Mouse (Mus musculus): Measurements from ENCODE around the gene Gm19402. TPM values are rescaled to one million over a fixed set of nuclear protein-coding genes. Genes with fewer than 3 reads are reported as not detected.
"Not testable (repeated sequence)": the region's sequence is repeated elsewhere in the genome, so short reads cannot be mapped to it uniquely, and the experiment has no call there.

Gene Gm19402
- not detected in 2 replicates for polyA plus RNA-seq (2015; fragmentation: Nextera tagmentation; extraction: Ambion mirVana)

DNA sequence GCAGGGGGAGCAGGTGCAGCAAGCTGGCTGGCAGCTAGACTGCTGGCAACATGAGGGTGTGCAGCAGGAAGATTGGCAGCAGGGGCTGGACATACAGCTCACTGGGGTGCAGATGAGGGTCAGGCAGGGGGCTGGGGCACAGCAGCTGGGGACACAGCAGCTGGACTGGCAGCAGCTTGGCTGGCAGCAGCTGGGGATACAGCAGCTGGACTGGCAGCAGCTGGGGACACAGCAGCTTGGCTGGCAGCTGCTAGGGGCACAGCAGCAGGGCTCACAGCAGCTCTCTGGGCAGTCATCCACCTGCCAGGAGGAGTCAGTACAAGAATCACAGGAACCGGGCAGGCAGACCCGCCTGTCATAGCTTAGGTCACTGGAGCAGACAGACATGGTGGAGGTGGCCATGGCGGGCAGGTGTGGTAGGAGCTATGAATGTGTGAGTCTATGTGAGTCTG is at the start of gene Gm19402:
Gm19402 (minus strand) TSS at position 402 of the 452 bp plus-strand sequence.
- H3K4me2 ChIP-seq (ENCODE audit: low read length); H3K27ac ChIP-seq (ENCODE audit: low read length); H3K9ac ChIP-seq (replicated peaks; ENCODE audit: low read depth, low read length); H3K4me1 ChIP-seq (replicated peaks; ENCODE audit: control insufficient read depth, insufficient read depth, low read length); H3K9me3 ChIP-seq (ENCODE audit: control insufficient read depth, low read length); ATAC-seq; H3K36me3 ChIP-seq (ENCODE audit: control insufficient read depth, insufficient read depth); H3K4me3 ChIP-seq (replicated peaks; ENCODE audit: low read length): not testable (repeated sequence)
- 59% methylated on average over 3 of the region's 3 CpGs for WGBS
- H3K27me3 ChIP-seq (replicated peaks; ENCODE audit: control insufficient read depth, insufficient read depth, low read length): peaks cover 19% of the 10 kb centered on the region

DNA sequence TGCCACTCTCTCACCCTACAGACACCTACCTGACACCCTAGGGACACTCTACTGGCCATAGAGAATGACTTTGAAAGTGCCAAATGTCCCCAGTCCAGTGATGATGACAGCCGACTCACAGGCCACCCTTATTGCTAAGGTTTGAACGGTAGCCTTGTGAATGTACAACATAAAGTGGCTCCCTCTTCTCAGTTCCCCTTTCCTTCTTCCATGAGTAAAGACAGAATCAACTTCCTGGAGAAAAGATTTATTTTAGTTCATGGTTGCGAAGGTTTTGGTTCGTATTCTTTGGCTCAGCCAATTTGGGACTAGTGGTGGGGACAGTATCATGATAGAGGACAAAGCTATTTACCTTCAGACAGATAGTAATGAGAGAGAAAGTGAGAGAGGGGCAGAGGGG is 48.4 kb upstream of the Gm19402 start:
- no peaks in the 10 kb centered on the region for H3K36me3 ChIP-seq (ENCODE audit: control insufficient read depth, insufficient read depth)
- H3K4me2 ChIP-seq (ENCODE audit: low read length): no peak overlapping the region
- H3K4me1 ChIP-seq (replicated peaks; ENCODE audit: control insufficient read depth, insufficient read depth, low read length): no peaks in the 10 kb centered on the region
- ATAC-seq: no peak
- 91% methylated on average over 4 of the region's 4 CpGs for WGBS
- H3K27ac ChIP-seq (ENCODE audit: low read length): no peak overlapping the region
- no peaks in the 10 kb centered on the region for H3K27me3 ChIP-seq (replicated peaks; ENCODE audit: control insufficient read depth, insufficient read depth, low read length)
- H3K9me3 ChIP-seq (ENCODE audit: control insufficient read depth, low read length): no peaks in the 10 kb centered on the region; the same call in 1 of the 2 replicates
- no peak overlapping the region for H3K4me3 ChIP-seq (replicated peaks; ENCODE audit: low read length)
- H3K9ac ChIP-seq (replicated peaks; ENCODE audit: low read depth, low read length): no peak overlapping the region

DNA sequence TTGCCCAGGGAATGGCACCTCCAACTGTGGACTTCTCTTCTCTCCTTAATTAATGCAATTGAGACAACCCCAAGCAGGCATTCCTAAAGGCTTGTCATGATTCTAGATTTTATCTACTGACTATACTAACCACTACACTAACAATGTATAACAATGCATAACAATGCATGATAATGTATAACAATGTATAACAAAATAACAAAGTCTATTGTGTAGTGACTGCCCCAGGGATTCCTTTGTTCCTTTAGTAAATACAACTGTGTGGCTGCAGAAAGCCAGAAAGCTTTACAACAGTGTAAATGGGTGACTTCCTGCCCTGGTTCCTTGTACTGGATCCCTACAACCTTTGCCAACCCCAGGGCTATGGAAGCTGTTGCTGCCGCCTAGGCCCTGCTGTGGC is 45.4 kb upstream of the Gm19402 start:
- no peak for ATAC-seq
- no peak overlapping the region for H3K9ac ChIP-seq (replicated peaks; ENCODE audit: low read depth, low read length)
- H3K4me3 ChIP-seq (replicated peaks; ENCODE audit: low read length): no peak overlapping the region
- no peak overlapping the region for H3K27ac ChIP-seq (ENCODE audit: low read length)
- no peaks in the 10 kb centered on the region for H3K36me3 ChIP-seq (ENCODE audit: control insufficient read depth, insufficient read depth)
- no peaks in the 10 kb centered on the region for H3K4me1 ChIP-seq (replicated peaks; ENCODE audit: control insufficient read depth, insufficient read depth, low read length)
- H3K9me3 ChIP-seq (ENCODE audit: control insufficient read depth, low read length): no peaks in the 10 kb centered on the region; the same call in 1 of the 2 replicates
- H3K27me3 ChIP-seq (replicated peaks; ENCODE audit: control insufficient read depth, insufficient read depth, low read length): no peaks in the 10 kb centered on the region
- H3K4me2 ChIP-seq (ENCODE audit: low read length): no peak overlapping the region
- WGBS: 89% methylated on average over 1 of the region's 1 CpGs

DNA sequence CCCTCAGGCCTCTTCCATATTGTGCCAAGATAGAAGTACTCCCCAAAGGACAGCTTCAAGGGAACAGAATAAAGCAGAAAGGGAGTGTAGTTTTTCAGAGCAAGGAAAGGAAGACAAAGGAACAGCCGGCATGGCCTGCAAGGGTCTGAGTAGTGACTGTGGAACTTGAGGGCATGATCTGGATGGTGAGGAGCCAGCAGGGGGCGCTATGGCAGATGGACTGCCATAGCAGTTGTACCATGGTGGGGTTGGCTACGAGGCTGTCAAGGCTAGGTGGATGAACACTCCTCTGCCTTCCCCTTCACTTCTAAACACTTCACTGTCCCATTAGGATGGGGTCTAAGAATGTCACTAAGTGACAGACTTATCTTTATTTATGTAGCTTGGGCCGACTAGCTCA is 38.7 kb upstream of the Gm19402 start:
- no peaks in the 10 kb centered on the region for H3K4me1 ChIP-seq (replicated peaks; ENCODE audit: control insufficient read depth, insufficient read depth, low read length)
- no peak overlapping the region for H3K9ac ChIP-seq (replicated peaks; ENCODE audit: low read depth, low read length)
- no peak overlapping the region for H3K4me3 ChIP-seq (replicated peaks; ENCODE audit: low read length)
- H3K4me2 ChIP-seq (ENCODE audit: low read length): no peak overlapping the region
- no peak overlapping the region for H3K27ac ChIP-seq (ENCODE audit: low read length)
- no peaks in the 10 kb centered on the region for H3K9me3 ChIP-seq (ENCODE audit: control insufficient read depth, low read length)
- no peak for ATAC-seq
- no peaks in the 10 kb centered on the region for H3K27me3 ChIP-seq (replicated peaks; ENCODE audit: control insufficient read depth, insufficient read depth, low read length)
- H3K36me3 ChIP-seq (ENCODE audit: control insufficient read depth, insufficient read depth): no peaks in the 10 kb centered on the region
- 51% methylated on average over 4 of the region's 4 CpGs for WGBS

DNA sequence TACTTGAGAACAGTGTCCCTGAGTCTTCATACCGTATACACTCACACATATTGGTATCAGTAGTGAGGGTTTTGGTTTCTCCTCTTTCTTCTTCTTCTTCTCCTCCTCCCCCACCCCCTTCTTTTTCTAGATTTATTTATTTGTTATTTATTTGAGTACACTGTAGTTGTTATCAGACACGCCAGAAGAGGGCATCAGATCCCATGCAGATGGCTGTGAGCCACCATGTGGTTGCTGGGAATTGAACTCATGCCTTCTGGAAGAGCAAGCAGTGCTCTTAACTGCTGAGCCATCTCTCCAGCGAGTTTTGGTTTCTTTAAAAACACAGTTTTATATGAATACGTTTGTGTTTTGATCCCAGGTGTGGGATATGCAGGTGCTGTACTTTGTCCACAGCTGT is 37.7 kb upstream of the Gm19402 start:
- Histone ChIP-seq H3K9ac (replicated peaks; ENCODE audit: low read depth, low read length) (no peak overlapping the region), H3K36me3 (ENCODE audit: control insufficient read depth, insufficient read depth) (no peaks in the 10 kb centered on the region), H3K4me2 (ENCODE audit: low read length) (no peak overlapping the region), H3K9me3 (ENCODE audit: control insufficient read depth, low read length) (no peaks in the 10 kb centered on the region), H3K4me1 (replicated peaks; ENCODE audit: control insufficient read depth, insufficient read depth, low read length) (no peaks in the 10 kb centered on the region), H3K4me3 (replicated peaks; ENCODE audit: low read length) (no peak overlapping the region), H3K27ac (ENCODE audit: low read length) (no peak overlapping the region), H3K27me3 (replicated peaks; ENCODE audit: control insufficient read depth, insufficient read depth, low read length) (no peaks in the 10 kb centered on the region)
- 61% methylated on average over 4 of the region's 4 CpGs for WGBS
- ATAC-seq: no peak

DNA sequence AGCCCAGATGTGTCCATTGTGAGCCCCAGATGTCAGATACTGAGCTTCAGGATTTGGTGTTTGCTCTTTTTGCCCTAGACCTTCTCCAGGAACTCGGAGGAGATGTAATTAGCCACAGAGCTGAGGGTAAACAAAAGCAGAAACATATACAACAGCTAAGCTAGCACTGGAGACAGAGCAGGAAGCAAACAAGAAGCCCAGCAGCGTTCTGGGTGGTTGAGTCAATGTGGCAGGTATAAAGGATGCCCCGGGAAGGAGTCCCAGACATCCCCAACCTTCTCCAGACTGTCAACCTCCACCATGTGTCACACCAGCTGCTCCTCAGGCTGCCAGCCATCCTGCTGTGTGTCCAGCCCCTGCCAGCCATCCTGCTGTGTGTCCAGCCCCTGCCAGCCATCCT is 35.6 kb upstream of the Gm19402 start, which contains the start of gene Gm10100:
Gm10100 (plus strand) TSS at position 301 of the 400 bp plus-strand sequence.
- no peaks in the 10 kb centered on the region for H3K9me3 ChIP-seq (ENCODE audit: control insufficient read depth, low read length)
- no peak for ATAC-seq
- no peaks in the 10 kb centered on the region for H3K27me3 ChIP-seq (replicated peaks; ENCODE audit: control insufficient read depth, insufficient read depth, low read length)
- H3K9ac ChIP-seq (replicated peaks; ENCODE audit: low read depth, low read length): no peak within 1 kb of the TSS
- H3K36me3 ChIP-seq (ENCODE audit: control insufficient read depth, insufficient read depth): no peaks in the 10 kb centered on the region
- H3K4me3 ChIP-seq (replicated peaks; ENCODE audit: low read length): no peak within 1 kb of the TSS
- H3K4me1 ChIP-seq (replicated peaks; ENCODE audit: control insufficient read depth, insufficient read depth, low read length): no peaks in the 10 kb centered on the region
- 28% methylated on average over 3 of the region's 3 CpGs for whole genome bisulfite sequencing
- H3K27ac ChIP-seq (ENCODE audit: low read length): no peak within 1 kb of the TSS
- H3K4me2 ChIP-seq (ENCODE audit: low read length): no peak within 1 kb of the TSS

DNA sequence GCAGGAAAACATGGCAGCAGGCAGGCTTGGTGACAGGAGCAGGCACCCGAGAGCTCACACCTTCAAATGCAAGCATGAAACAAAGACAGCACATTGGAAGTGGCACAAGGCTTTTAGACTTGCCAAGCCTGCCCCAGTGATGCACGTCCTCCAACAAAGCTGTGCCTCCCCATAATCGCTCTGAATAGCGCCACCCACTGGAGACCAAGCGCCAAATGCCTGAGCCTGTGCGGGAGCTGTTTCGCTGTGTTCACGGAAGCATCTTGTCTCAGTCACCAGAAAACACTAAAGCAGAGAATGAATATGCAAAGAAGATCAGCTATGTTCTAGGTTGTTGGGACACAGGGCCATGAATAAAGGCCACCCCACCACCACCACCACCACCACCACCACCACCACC is 34.3 kb upstream of the Gm19402 start:
- Histone ChIP-seq H3K27me3 (replicated peaks; ENCODE audit: control insufficient read depth, insufficient read depth, low read length) (no peaks in the 10 kb centered on the region), H3K9ac (replicated peaks; ENCODE audit: low read depth, low read length) (no peak overlapping the region), H3K9me3 (ENCODE audit: control insufficient read depth, low read length) (no peaks in the 10 kb centered on the region), H3K36me3 (ENCODE audit: control insufficient read depth, insufficient read depth) (no peaks in the 10 kb centered on the region), H3K4me2 (ENCODE audit: low read length) (no peak overlapping the region), H3K4me1 (replicated peaks; ENCODE audit: control insufficient read depth, insufficient read depth, low read length) (no peaks in the 10 kb centered on the region), H3K27ac (ENCODE audit: low read length) (no peak overlapping the region), H3K4me3 (replicated peaks; ENCODE audit: low read length) (no peak overlapping the region)
- WGBS: 70% methylated on average over 8 of the region's 8 CpGs
- ATAC-seq: no peak

DNA sequence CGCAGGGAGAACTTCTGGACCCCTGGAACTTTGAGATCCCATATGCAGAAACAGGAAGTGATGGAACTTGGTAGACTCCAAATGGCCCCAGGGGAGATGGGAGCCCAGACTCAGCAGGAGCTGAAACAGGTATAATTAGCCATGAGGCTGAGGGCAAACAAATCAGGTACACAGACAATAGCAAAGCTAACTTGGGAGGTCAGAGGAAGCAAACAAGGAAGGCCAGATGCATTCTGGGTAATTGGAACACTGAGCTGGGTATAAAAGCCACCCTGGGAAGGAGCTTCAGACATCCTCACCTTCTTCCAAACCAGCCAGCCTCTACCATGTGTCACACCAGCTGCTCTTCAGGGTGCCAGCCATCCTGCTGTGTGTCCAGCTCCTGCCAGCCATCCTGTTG is 29.7 kb upstream of the Gm19402 start, which contains the start of gene Krtap12-1:
Krtap12-1 (plus strand) TSS at position 301 of the 400 bp plus-strand sequence.
- not testable (repeated sequence) for H3K4me1 ChIP-seq (replicated peaks; ENCODE audit: control insufficient read depth, insufficient read depth, low read length); H3K4me3 ChIP-seq (replicated peaks; ENCODE audit: low read length); H3K27me3 ChIP-seq (replicated peaks; ENCODE audit: control insufficient read depth, insufficient read depth, low read length); H3K36me3 ChIP-seq (ENCODE audit: control insufficient read depth, insufficient read depth); H3K27ac ChIP-seq (ENCODE audit: low read length); ATAC-seq; H3K9ac ChIP-seq (replicated peaks; ENCODE audit: low read depth, low read length); H3K4me2 ChIP-seq (ENCODE audit: low read length); H3K9me3 ChIP-seq (ENCODE audit: control insufficient read depth, low read length)
- 86% methylated on average over 1 of the region's 1 CpGs for WGBS

DNA sequence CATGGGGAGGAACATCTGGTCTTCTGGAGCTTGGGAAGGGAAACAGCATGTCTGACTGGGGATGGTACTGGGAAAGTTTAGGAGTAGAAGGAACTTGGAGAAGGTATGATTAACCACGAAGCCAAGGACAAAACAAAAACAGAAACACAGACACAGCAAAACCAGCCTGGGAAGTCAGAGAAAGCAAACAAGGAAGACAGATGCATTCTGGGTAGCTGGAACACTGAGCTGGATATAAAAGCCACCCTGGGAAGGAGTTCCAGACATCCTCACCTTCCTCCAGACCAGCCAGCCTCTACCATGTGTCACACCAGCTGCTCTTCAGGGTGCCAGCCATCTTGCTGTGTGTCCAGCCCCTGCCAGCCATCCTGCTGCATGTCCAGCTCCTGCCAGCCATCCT is 24.9 kb upstream of the Gm19402 start, which contains the start of gene Gm10142:
Gm10142 (plus strand) TSS at position 301 of the 400 bp plus-strand sequence.
- no peaks in the 10 kb centered on the region for H3K36me3 ChIP-seq (ENCODE audit: control insufficient read depth, insufficient read depth)
- 91% methylated on average over 1 of the region's 1 CpGs for WGBS
- H3K27me3 ChIP-seq (replicated peaks; ENCODE audit: control insufficient read depth, insufficient read depth, low read length): no peaks in the 10 kb centered on the region
- no peak within 1 kb of the TSS for H3K9ac ChIP-seq (replicated peaks; ENCODE audit: low read depth, low read length)
- ATAC-seq: no peak
- H3K4me1 ChIP-seq (replicated peaks; ENCODE audit: control insufficient read depth, insufficient read depth, low read length): no peaks in the 10 kb centered on the region
- H3K9me3 ChIP-seq (ENCODE audit: control insufficient read depth, low read length): no peaks in the 10 kb centered on the region
- no peak within 1 kb of the TSS for H3K4me2 ChIP-seq (ENCODE audit: low read length)
- no peak within 1 kb of the TSS for H3K27ac ChIP-seq (ENCODE audit: low read length)
- no peak within 1 kb of the TSS for H3K4me3 ChIP-seq (replicated peaks; ENCODE audit: low read length)

DNA sequence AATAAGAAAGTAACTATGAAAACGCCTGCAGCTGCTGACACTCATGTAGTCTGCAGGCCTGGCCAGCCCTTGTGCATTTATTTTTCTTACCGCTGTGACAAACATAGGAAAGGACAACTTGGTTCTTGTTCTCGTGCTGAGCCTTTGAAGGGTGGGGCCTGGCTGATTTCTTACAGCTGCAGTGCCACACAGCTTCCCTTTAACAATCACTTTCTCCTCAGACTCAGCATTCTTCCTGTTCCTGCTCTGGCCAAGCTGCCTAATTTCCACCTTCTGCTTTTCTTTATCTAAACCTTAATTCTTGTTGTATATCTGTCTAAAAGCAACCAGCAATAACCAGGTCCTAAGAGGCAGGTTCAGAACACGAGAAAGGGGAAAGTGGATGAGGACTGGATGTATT is 23.2 kb upstream of the Gm19402 start:
- no peak overlapping the region for H3K9ac ChIP-seq (replicated peaks; ENCODE audit: low read depth, low read length)
- ATAC-seq: no peak
- WGBS: 74% methylated on average over 4 of the region's 4 CpGs

More for the DNA sequence above, 23.2 kb upstream of the Gm19402 start:
- Histone ChIP-seq H3K36me3 (ENCODE audit: control insufficient read depth, insufficient read depth) (no peaks in the 10 kb centered on the region), H3K4me3 (replicated peaks; ENCODE audit: low read length) (no peak overlapping the region), H3K27me3 (replicated peaks; ENCODE audit: control insufficient read depth, insufficient read depth, low read length) (no peaks in the 10 kb centered on the region), H3K27ac (ENCODE audit: low read length) (no peak overlapping the region), H3K4me2 (ENCODE audit: low read length) (no peak overlapping the region), H3K4me1 (replicated peaks; ENCODE audit: control insufficient read depth, insufficient read depth, low read length) (no peaks in the 10 kb centered on the region), H3K9me3 (ENCODE audit: control insufficient read depth, low read length) (no peaks in the 10 kb centered on the region)
